Mouse (Mus musculus) urinary bladder, postnatal 10 days (tissue): ENCODE results near the gene Topaz1.

Experiments
- DNase-seq: peaks from one replicate; pipeline ENCODE4 v3.0.0; 2022; ENCODE audit warnings: low spot score

Topaz1 gene

DNA sequence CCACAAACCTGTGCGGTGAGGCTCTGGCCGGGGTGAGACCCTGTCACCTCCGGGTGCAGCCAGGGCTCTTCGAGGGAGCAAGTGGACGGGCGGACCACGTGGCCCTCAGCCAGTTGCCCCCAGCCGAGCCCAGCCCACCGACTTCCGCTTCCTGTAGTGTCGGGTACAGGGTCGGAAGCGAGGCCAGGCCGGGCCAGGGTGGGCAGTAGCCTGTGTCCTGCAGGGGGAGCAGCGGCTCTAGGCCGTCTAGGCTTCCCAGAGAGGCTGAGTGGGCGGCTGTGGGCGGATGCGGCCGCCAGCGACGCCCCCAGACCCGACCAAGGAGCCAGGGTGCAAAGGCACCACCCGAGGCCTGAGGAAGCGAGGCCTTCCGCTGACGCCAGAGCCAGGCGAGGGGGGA lies at the start of gene Topaz1:
TSS of gene Topaz1 (plus strand) at position 287 of the 400 bp plus-strand sequence.
- DNase-seq, result no peak

DNA sequence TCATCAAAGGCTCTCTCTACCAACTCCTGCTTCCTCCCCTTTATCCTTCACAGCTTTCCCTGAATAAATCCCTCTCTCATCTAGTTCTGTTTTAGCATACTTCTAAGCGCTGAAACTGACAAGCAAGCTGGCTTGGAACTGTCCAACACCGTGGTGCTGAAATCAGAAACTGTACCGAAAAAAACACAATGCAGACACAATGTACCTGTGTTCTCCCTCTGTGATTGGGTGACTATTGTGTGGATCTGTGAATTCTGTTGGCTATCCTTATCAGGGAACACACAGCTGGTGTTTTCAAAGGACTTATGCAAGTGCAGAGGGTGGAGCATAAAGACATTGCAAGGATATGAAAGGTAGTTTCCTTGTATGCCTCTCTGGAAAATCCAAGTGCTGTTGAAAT lies 45.3 kb upstream of the Topaz1 start:
- no peak for DNase-seq

DNA sequence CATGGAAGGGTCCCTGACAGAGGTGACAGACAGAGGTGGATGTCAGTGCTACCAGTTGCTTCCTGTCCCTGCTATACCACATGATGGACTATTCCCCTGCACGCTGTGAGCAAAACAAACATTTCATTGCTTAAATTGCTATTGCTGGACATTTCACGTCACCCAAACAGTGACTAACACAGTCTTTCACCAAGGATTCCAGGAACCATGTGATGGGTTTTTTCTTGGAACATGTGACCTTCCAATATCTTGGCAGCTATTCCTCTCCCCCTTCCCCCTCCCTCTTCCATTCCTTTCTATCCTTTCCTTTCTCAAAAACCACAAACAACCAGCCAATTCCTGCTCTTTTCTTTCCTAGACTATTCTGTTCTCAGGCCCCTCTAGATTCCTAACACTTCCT lies 33.3 kb upstream of the Topaz1 start:
- no peak for DNase-seq

DNA sequence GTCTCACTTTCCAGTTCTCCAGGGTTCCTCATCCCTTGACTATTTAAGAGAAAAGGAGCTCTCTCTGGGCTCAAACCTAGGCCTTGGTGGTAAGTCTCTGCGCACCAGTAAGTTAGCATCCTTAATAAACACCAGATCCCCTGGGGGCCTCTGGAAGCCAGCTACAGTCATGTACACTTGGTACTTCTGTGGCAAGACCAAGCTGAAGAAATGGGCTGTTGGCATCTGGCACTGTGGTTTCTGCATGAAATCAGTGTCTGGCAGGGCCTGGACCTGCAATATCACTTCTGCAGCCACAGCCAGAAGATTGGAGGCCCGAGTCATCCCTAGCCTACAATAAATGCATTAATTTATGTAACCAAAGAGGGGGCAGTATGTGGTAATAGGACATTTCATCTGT lies 32.1 kb upstream of the Topaz1 start:
- DNase-seq, result no peak

DNA sequence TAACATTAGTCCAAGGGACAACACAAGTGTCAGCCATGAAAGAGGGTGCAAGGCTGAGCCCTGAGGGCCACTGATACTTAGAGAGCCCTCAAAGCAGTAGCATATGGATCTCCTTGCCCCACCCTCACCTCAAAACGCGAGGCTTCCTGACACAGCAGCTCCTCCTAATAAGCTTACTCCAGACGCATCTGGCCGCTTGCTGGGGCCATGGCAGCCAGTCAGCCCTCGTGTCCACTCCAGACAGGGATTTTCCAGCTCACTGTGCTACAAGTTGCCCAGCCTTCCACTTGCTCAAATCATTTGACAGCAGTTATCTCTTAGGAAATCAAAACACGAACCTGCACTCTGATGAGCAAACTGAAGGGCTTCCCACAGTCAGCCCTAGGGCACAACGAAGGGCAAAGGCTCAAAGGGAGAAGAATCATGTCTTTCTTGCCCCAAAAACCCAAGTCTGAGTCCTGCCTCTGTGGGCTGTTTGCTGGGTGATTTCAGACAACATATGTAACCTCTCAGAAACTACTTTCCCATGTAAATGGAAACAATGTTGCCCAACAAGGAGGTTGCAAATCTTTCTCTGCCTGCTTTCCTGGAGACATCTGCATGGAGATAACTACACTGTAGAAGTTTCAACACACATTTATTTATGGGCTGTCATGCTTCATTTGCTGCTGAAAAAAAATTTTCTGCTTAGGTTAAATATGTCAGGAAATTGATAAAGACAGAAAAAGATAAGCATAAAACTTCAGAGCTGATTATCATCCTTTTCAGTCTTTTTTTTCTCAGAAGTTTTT lies 30.8 kb upstream of the Topaz1 start:
- no peak for DNase-seq

DNA sequence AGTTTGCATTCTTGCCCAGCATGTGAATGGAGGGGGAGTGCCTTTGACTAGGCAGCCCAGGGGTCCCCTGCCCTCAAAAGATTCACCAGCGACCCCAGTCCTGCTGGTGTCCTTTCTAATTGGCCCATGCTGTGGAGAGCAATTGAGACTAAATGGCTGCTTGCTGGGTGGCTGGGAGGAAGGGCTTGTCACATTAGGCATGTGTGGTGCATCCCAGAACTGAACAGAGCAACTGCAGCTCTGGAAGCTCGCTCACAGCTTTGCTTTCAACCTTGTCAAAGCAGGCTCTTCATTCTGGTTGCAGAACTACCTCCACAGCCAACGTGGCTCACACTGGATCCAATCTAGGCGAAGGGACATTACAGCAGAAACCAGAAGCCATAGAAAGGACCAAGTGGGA lies 24.9 kb upstream of the Topaz1 start:
- no peak for DNase-seq

DNA sequence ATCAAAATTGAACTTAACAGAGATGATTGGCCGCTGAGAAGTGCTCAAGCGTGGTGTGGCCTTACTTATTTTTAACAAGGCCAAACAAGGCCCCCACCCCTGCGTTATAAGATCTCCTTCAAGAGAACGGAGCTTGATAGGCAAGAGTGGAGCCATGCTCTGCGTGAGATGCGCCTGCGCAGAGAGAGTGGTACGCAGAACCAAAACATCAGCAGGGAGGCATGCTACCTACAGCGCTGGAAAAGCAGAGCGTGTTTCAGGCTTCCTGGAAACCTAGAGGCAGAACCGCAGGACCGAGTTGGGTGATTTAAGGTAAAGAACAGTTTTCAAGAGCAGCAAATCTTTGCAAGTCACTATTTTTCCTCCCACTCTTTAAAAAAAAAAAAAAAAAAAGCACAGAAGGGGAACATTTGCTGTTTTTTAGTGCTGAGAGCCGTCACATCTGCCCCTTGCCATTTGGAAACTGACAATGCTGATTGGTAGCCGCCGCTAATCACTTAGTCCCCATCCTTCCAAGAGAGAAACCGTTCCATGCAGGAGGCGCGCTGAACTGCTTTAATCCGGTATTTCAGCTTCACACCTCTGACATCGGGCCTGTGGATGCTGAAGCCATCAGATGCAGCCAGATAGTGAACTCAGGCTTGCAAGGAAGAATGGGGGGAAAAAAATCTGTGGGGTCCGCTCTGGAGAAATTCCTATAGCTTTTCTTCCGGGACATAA lies 21.9 kb upstream of the Topaz1 start:
- no peak for DNase-seq

DNA sequence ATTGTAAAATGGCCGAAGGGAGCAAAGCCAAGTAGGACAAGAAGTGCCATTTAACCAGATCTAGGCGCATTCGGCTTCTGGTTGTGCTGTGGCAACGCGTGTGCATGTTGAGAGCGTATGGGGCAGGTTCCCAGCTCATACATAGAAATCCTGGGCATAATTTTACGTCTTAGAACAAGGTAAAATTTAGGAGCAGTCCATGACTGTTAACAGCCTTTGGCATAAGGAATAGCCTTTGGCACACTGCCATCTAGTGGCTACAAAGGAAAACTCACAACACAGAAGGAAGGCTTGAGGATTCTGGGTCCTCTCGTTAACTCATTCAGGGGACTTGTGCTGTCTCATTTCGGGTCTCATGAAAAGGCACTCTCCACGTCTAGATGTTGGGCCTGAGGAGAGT lies 17.6 kb upstream of the Topaz1 start:
- no peak for DNase-seq

DNA sequence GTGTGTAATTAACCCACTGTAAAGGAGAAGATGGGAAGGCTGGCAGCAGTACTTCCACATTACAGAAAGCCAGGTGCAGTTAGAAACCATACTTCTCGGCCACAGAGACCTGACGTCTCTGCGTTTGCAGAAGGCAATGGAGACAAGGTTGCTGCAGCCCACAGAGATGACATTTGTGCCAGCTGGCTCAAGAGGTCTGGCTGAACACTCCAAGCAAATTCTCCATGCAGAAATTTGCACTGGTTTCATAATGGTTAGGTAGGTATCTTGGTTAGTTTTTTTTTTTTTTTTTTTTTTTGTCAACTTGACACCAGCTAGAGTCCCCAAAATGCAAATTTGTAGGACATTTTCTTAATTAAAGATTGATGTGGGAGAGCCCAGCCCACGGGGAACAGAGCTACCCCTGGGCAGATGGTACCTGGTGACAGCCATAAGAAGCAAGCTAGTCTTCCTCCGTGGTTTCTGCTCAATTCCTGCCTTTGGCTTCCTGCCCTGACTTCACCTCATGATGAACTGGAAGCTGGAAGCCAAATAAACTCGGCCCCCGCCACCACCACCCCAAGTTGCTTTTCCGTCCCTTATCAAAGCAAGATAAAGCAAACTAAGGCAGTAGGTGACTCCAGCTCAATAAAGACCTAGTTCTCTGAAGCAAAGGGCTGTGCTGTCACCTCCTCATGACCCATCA lies 14.9 kb upstream of the Topaz1 start:
- DNase-seq, result no peak

DNA sequence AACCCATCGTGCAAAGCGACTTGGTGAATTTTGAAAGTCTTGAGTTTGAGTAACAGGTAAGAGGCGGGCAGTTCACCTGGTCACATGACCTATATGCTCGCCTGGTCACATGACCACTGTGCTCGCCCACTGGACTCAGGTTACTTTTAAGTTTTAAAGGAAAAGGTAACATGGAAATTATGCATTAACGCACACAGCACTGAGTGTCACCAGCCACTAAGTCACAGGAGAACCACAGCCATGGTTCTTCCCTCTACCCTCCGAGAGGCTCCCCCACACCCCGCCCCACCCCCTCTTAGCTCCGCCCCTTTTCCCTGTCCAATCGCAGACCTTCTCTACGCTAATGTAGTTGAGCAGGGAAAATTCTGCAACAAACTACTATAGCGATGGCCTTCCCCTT lies 13.9 kb upstream of the Topaz1 start:
- DNase-seq, result no peak

DNA sequence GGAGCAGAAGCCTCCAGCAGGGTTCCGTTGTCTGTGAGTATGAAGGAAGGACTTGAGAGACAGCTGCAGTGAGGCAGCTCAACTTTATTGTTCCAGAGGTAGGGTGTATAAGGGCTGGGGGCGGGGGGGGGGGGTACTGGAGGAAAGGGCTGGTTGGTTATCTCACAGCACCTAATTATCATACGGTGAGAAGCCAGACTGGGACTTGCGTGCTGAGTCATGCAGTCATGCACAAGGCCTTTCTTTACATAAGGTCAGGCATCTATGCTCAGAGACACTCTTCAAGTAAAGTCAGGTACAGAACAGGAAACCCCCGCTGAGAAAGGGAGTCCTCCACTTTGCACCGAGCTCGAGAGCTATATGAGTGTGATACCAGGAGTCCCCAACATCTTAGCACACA lies 12.2 kb upstream of the Topaz1 start:
- no peak for DNase-seq

DNA sequence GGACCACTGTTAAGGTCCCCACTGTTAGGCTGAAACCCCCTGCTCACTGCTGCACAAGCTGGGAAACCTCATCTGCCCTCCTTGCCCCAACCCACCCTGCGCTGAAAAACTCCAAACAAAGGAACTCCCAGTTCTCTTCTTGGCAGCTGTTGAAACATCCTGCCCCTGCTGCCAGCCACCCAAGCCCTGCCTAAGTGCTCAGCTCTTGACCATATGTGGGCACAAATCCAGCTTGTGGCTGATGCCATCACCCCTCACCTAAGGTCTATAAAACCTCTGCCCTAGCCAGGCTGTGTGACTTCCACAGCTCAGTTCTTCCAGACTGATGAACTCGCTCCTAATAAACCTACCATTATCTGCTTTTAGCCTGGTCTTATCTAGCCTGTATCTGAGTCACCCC lies 11.1 kb upstream of the Topaz1 start:
- DNase-seq, result no peak

DNA sequence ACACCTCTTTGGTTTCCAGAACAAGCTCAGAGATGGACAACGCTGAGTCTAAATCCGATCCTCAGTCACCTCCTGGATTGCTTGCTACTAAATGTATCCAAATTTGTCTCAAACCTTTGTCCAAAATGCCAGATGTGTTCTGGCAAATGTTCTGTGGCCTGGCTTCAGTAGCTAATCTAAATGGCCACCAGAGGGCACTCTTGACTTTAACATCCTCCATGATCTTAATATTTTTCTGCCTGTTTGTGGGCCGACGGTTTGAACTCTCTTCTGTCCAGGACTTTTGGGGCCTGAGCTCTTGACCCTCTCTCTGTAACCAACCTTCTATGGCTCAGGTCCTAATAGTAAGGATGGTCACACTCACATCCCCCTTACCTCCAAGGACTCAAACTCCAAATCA lies 10.4 kb upstream of the Topaz1 start:
- no peak for DNase-seq

DNA sequence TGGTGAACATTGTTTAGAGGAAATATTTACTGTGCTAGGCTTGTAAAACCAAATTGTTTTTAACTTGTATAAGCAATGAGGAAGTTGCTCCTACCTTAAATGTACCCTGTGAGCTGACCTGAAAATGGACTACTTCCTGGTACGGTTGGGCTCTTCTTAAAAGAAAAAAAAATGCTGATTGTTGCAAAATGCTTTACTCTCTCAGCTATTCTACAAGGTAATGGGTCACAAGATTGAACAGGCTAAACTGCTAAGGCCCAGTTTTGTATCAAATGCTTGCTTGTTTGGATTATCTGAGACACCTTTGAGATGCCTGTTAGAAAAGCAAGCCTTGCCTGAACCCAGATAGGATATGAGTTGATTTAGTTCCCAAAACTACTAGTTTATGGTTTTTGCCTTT lies 1.3 kb upstream of the Topaz1 start:
- no peak for DNase-seq

DNA sequence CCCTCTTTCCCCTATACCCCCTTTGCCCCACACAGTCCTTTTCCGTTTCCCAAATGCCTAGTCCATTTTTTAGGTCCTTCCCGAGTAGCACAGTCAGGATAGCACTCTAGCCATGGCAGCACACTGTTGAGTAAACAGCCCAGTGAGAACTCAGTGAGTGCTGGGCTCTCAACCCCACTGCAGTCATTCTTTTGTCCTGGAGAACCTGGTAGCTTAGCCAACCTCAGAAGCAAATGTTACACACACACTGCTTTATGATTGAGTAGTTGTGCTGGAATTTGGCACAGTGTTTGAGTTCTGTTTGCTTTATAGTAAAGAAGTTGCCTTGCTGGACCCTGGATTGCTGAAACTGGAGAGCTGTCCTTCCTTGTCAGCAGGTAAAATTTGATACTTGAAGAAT lies 10.5 kb downstream of the Topaz1 start:
- no peak for DNase-seq

DNA sequence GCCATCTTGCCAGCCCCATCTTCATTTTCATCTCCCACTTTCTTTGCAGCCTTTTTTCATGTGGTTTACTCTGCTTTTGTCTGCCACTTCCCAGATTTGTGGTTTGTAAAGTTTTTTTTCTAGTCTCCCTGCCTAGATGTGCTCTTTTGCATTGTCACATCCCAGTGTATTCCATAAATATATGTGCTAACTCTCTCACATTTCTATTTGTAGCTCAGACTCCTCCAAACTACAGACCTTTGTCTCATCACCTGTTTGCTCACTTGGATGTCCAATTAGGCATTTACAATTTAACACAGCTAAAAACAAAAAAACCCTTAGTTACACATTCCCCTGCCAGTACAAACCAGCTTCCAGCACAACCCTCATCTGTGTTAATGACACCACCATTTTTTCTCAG lies 13.0 kb downstream of the Topaz1 start:
- no peak for DNase-seq

DNA sequence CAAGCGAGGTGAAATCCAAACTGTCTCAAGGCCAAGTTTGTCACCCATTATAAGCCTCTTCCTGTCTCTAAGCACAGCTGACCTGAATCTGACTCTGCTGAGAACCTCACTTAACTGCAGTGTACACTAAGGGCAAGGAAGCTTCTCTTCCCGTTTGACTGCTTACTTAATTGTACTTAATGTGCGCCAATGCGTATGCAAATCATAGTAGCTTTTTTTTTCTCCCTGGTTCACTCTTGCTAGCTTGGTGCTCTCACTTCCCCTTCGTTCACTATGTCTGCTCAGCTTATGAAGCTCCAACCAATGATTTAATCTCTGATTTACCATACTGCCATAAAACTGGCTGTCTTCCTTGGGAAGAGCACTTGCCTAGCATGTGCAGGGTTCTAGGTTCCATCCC lies 38.1 kb downstream of the Topaz1 start:
- DNase-seq, result no peak

DNA sequence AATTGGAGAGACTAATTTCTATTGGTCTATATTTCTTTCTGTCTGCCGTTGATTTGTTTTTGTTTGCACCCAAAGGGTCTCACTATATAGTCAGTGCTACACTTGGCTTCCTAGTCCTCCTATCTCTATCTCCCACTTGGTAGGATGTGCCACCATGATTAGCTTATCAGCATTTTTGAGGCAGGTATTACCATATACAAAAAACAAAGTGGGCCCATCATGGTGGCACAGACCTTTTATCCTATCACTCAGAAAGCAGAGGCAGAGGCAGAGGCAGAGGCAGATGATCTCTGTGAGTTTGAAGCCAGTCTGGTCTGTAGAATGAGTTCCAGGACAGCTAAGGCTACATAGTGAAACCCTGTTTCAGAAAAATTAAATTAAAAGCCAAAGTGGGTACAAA lies 39.4 kb downstream of the Topaz1 start:
- no peak for DNase-seq

DNA sequence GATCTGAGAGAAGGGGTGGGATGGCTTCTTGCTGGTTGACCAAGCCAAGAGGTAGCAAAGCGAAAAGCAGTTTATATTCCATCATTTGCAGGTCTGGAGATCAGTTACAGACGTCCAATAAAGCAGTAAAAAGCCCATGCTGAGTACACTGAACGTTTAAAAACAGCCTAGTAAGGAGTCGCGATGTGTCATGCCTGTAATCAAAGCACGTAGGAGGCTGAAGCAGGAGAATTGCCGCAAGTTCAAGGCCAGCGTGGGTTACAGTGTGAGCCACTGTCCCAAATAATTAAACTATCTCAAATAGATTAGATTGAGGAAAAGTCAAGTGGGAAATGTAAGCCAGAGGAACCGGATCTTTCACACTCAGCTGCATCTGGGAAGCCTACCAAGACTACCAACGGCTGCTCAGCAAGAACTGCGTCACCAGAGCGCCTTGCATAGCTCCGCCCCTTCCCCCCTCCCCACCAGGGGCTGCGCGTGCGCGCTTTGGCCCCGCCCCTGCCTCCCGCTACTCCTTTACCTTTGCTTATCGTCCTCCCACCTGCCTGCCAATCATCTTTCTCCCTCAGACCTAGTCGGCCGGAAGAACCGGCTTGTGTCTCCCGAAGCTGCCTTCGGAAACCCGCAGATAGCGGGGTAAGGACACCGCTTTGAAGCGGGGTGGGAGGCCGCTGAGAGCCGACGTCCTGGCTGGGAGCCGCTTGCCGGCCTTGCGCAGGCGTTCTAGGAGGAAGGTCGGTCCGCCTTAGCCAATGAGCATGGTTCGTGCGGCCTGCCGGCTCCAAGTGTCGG lies 58.1 kb downstream of the Topaz1 start, which contains the start of gene Tcaim:
TSS of gene Tcaim (plus strand) at position 487 of the 792 bp plus-strand sequence.
- peak; percentile 66 for DNase-seq

DNA sequence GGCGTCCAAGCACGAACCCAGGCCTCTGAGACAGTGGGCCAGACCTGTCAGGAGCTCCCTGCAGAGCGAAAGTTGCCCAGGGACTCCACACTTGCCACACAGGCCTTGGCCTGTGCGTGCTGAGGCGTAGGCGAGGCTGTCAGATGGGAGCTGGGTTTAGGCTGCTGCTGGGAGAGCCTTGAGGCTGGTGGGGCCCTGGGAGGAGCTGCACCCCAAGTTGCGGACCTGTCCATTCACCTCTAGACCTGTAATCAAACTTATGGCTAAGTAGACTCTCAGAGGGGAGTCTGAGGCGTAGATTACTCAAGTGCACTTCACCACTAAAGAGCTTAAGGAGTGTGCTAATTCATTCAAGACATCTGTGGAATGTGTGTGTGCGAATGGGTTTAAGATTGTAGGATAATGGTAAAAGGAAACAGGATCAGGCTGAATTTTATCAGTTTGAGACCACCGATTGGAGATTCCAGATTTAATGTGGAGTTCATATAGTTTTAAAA lies 58.7 kb downstream of the Topaz1 start:
- no peak for DNase-seq

DNA sequence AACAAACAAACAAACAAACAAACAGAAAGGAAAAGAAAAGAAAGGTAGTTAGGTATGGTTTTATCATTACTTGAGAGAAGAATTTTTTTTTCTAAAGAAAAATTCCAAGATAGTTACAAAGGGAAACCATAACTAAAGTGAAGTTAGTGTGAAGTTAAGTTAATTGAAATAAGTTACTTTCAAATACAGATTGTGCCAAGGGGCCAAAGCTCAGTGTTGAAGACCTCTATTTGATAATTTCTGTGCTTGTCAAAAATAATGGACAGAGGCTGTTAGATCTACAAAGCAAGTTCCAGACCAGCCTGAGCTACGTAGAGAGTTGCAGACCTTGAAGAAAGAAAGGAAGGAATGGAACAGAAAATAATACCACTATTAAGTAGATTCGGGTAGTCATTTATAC lies 60.0 kb downstream of the Topaz1 start:
- DNase-seq, result no peak

DNA sequence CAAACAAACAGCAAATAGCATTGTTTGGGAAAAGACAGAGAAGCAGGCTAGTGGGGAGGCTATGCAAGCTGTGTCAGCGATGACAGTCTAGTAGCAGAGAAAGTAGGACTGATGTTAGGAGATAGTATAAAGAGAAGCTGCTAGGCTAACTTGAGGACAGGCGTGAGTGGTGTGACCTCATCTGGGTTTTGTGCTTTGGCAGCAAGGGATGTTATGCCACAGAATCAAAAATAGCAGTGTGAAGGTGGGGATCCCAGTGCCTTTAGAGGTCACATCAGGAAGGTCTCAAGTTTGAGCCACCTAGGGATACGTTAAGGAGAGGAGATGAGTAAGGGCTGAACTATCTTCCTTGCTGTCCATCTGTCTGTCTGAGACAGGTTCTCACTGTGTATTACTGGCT lies 63.1 kb downstream of the Topaz1 start:
- no peak for DNase-seq
